ENCODE assay signal across 11 mouse cellular contexts in the genomic region with DNA sequence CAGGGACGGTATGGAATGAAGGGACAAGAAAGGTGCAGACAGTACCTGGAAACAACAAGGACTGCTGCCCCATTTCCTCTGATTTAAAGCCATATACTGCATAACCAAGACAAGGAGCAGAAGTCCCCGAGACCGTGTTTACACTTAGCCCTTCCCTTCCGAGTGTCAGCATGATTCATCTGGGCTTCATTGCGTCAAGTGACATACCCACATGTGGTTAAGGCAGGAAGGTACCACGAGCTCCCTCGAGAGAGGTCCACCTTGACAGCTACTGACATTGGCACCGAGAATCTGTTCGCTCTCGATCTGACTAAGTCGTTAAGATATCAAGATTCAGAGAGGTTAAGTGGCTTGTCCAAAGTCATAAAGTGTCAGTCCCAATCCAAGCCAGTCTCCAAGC. TPM values are rescaled to one million over a fixed set of nuclear protein-coding genes. Genes with fewer than 3 reads are reported as not detected.
DNase-seq lines count a peak whose midpoint lies in the region; ATAC-seq and TF ChIP-seq lines count a peak whose summit lies in the region.
"Had no signal": no experiment of that assay in that cellular context is flagged by ENCODE, and none has a peak within 500 bp of the region (broad histone marks: within the 10 kb centered on the region; RNA-seq: fewer than 3 reads in every experiment).

No protein-coding gene starts in this region.

- DNase-seq in 3134 (ENCODE audit: extremely low read depth, insufficient read length, low spot score): peak; percentile 19
- DNase-seq in cerebellum, adult 2 months: no peak
- no peak for DNase-seq in ovary, adult 18-20 months (ENCODE audit: low spot score)
- no peak for DNase-seq in cerebellum, postnatal 14 days
- DNase-seq: cerebellum, postnatal 25 days had no signal

- H3K27ac ChIP-seq in lung, embryonic 16.5 days (ENCODE audit: low read length): no peak overlapping the region
- H3K27ac ChIP-seq in cerebellum, adult 2 months (ENCODE audit: insufficient read depth, low read length): no peak overlapping the region
- H3K27ac ChIP-seq: hindbrain, embryonic 15.5 days; left cerebral cortex, adult 2 months had no signal

- H3K4me2 ChIP-seq in lung, embryonic 16.5 days (ENCODE audit: low read depth, low read length): no peak overlapping the region
- H3K4me2 ChIP-seq: hindbrain, embryonic 15.5 days had no signal

- H3K36me3 ChIP-seq in lung, embryonic 16.5 days (ENCODE audit: control insufficient read depth, insufficient read depth, low read length): no peaks in the 10 kb centered on the region
- H3K36me3 ChIP-seq: hindbrain, embryonic 15.5 days had no signal

- no peaks in the 10 kb centered on the region for H3K9me3 ChIP-seq in lung, embryonic 16.5 days (ENCODE audit: control insufficient read depth, low read length)
- H3K9me3 ChIP-seq: hindbrain, embryonic 15.5 days had no signal

- H3K4me3 ChIP-seq in lung, embryonic 16.5 days (ENCODE audit: low read length): no peak overlapping the region
- no peak overlapping the region for H3K4me3 ChIP-seq in cerebellum, adult 2 months (replicated peaks; ENCODE audit: insufficient read depth, low read depth, low read length)
- H3K4me3 ChIP-seq: hindbrain, embryonic 15.5 days; left cerebral cortex, adult 2 months had no signal

- no peak overlapping the region for H3K9ac ChIP-seq in lung, embryonic 16.5 days (ENCODE audit: low read length)
- H3K9ac ChIP-seq: hindbrain, embryonic 15.5 days had no signal

- 24% methylated on average over 11 of the region's 11 CpGs for WGBS in lung, embryonic 16.5 days
- WGBS in cerebellum, adult 2 months: 82% methylated on average over 11 of the region's 11 CpGs

- no peaks in the 10 kb centered on the region for H3K27me3 ChIP-seq in lung, embryonic 16.5 days (ENCODE audit: control insufficient read depth, insufficient read depth, low read depth, low read length)
- H3K27me3 ChIP-seq in cerebellum, adult 2 months (ENCODE audit: control insufficient read depth, insufficient read depth, low read length): no peaks in the 10 kb centered on the region
- H3K27me3 ChIP-seq: hindbrain, embryonic 15.5 days had no signal

- ATAC-seq in activated CD4-positive, CD25-positive, alpha-beta regulatory T cell, adult 4 months: peak; percentile 74
- ATAC-seq in lung, embryonic 16.5 days (ENCODE audit: low read depth): peak; percentile 39
- peak; percentile 84 for ATAC-seq in neutrophil, adult 5-6 weeks (ENCODE audit: extremely low read depth, insufficient number of reproducible peaks, low FRiP score, poor library complexity, severe bottlenecking)
- no peak for ATAC-seq in erythroblast, adult 5-6 weeks (replicated peaks; ENCODE audit: low FRiP score, poor library complexity, severe bottlenecking)

- peaks cover 2% of the 10 kb centered on the region; the same call in 1 of the 2 replicates for H3K4me1 ChIP-seq in lung, embryonic 16.5 days (replicated peaks; ENCODE audit: control insufficient read depth, insufficient read depth, low read length)
- H3K4me1 ChIP-seq in cerebellum, adult 2 months (ENCODE audit: control insufficient read depth, insufficient read depth, low read length): no peaks in the 10 kb centered on the region
- H3K4me1 ChIP-seq: hindbrain, embryonic 15.5 days had no signal

- TF ChIP-seq CTCF in cerebellum, adult 2 months (IDR thresholded peaks at IDR 0.05; ENCODE audit: borderline replicate concordance, insufficient read depth, low read depth, low read length): no peak

- no peak for TF ChIP-seq POLR2A in cerebellum, adult 2 months (IDR thresholded peaks at IDR 0.05; ENCODE audit: borderline replicate concordance, insufficient read depth, low read length)

RNA-seq across cellular contexts. Expression of a gene that starts 15.7 kb away (rescaled TPM):
- polyA plus RNA-seq in activated CD4-positive, CD25-positive, alpha-beta regulatory T cell, adult 4 months (2017; shearing (Covaris generic)): not detected
- 0.29 and 0.41 TPM in 2 replicates for polyA plus RNA-seq in lung, embryonic 16.5 days (2015; fragmentation: Nextera tagmentation; extraction: Ambion mirVana)
- total RNA-seq in neutrophil, adult 5-6 weeks (2017): 23.7 and 25.5 TPM in 2 replicates
- polyA plus RNA-seq in cerebellum, adult 2 months (2012; rRNA removed): 1.1 and 2.5 TPM in 2 replicates
- total RNA-seq in erythroblast, adult 5-6 weeks (2015; ENCODE audit: low replicate concordance): 12.7 and 15.8 TPM in 2 replicates
- total RNA-seq in erythroblast, adult 5-6 weeks (2017; ENCODE audit: low replicate concordance): 6.0 and 6.2 TPM in 2 replicates

RNA-seq across cellular contexts. Expression of a gene that starts 20.9 kb away (rescaled TPM):
- 1 to 10 TPM; 1.9 to 4.3 TPM for polyA plus RNA-seq in activated CD4-positive, CD25-positive, alpha-beta regulatory T cell, adult 4 months (2017; shearing (Covaris generic))
- polyA plus RNA-seq in lung, embryonic 16.5 days (2015; fragmentation: Nextera tagmentation; extraction: Ambion mirVana): 0.08 and 0.28 TPM in 2 replicates
- 9.2 and 10.0 TPM in 2 replicates for total RNA-seq in neutrophil, adult 5-6 weeks (2017)
- polyA plus RNA-seq in cerebellum, adult 2 months (2012; rRNA removed): not detected in 2 replicates
- total RNA-seq in erythroblast, adult 5-6 weeks (2015; ENCODE audit: low replicate concordance): 1.3 TPM in 1 of 2 replicates, not detected in the other
- 0.84 TPM in 1 of 2 replicates, not detected in the other for total RNA-seq in erythroblast, adult 5-6 weeks (2017; ENCODE audit: low replicate concordance)
- total RNA-seq: left cerebral cortex, adult 2 months had no signal
- polyA plus RNA-seq: hindbrain, embryonic 15.5 days had no signal
